Mouse (Mus musculus): ENCODE measurements around the gene Rdm1.
"Not testable (repeated sequence)": the region's sequence is repeated elsewhere in the genome, so short reads cannot be mapped to it uniquely, and the experiment has no call there.

GRCm38 (mm10) chr11:101645043-101645410 lies 18.0 kb downstream of the Rdm1 start:
- not testable (repeated sequence) for TF ChIP-seq CTCF (IDR thresholded peaks at IDR 0.05; ENCODE audit: low read depth, low read length); POLR2A (IDR thresholded peaks at IDR 0.05; ENCODE audit: borderline replicate concordance, low read depth, low read length)

Measured in bone marrow macrophage, adult 2 months (primary cell).